Mouse (Mus musculus): ENCODE measurements around the gene Mrpl38.

GRCm38 (mm10) chr11:116108464-116109137, 30.1 kb downstream of the Mrpl38 start:
- TF ChIP-seq CTCF (IDR thresholded peaks at IDR 0.05; ENCODE audit: low read depth) (no peak), EP300 (optimal IDR thresholded peaks at IDR 0.05) (peak; percentile 26)
